Mouse (Mus musculus) heart, postnatal 0 days (tissue): Measurements from ENCODE around the gene Olfr847.

Experiments used
- CTCF ChIP-seq: IDR thresholded peaks from 2 replicates; pipeline ENCODE4 v1.5.1; 2016; ENCODE audit warnings: antibody characterized with exemption, control low read depth, low read depth
- EP300 ChIP-seq: IDR thresholded peaks from 2 replicates; pipeline ENCODE4 v1.6.1; 2016; ENCODE audit warnings: antibody characterized with exemption, low read depth

DNA sequence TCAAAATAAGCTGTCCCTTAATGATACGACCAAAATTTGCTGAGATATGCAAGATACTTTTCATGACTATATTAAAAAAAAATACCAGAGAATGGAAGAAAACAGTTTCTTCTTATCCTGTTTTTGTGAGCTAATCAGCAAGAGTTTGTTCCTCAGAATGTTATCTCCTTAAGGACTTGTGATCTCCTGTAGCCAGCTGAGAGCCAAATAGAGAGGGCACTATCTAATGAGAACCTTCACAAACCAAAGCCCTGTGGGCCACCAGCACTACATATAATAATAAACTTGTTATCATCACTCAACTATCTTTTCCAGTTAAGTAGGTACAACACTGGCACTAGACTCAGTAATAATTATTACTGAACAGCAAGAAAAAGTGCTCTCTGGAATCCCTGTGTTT is 42.3 kb downstream of the Olfr847 start, which contains the start of gene Olfr845:
- no peak for TF ChIP-seq CTCF
- TF ChIP-seq EP300: no peak
